Mouse (Mus musculus): ENCODE results near the gene Ift43.

DNA sequence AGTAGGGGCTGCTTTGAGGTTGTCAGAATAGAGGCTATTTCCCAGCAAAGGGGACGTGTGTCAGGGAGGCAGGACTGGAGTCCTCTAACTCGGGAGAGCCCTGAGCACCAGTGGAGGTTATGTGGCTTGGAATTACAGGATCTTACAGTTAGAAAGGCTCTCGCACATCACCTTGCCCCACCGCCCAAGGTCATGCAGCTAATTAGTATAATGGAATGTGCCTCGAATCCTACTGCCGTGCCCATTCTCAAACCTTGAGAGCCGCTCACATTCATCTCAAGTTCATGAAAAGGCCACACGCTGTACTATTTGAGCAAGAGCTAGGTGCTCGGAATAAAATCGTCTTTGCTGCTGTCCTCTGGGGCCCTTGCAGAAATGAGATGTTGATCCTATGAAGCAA, 47.4 kb downstream of the Ift43 start:
- TF ChIP-seq POLR2A (IDR thresholded peaks at IDR 0.05; ENCODE audit: borderline replicate concordance, control insufficient read depth, low read depth, low read length) (no peak), CTCF (IDR thresholded peaks at IDR 0.05; ENCODE audit: control insufficient read depth, insufficient read depth, low read length) (no peak)
